Mouse (Mus musculus): ENCODE data around the gene Zfp689.
"Not testable (repeated sequence)": the region's sequence is repeated elsewhere in the genome, so short reads cannot be mapped to it uniquely, and the experiment has no call there.

The Zfp689 gene

GRCm38 (mm10) chr7:127404101-127404500, 44.9 kb downstream of the Zfp689 start:
- DNase-seq (ENCODE audit: extremely low spot score) = not testable (repeated sequence)

- DNase-seq (ENCODE audit: extremely low spot score) = no peak
These were observed 46.0 kb downstream of the Zfp689 start for GRCm38 (mm10) chr7:127402980-127403379.

- no peak for DNase-seq (ENCODE audit: extremely low spot score)
These were observed 48.6 kb downstream of the Zfp689 start for GRCm38 (mm10) chr7:127400355-127400754.

- DNase-seq (ENCODE audit: extremely low spot score) = no peak
These were observed 55.0 kb downstream of the Zfp689 start for GRCm38 (mm10) chr7:127393944-127394333.

- peak; percentile 98 for DNase-seq (ENCODE audit: extremely low spot score)
These were observed 55.6 kb downstream of the Zfp689 start, which contains the start of gene E430018J23Rik for GRCm38 (mm10) chr7:127393157-127393943. Gene E430018J23Rik (minus strand): TSS chr7:127393629.

DNA sequence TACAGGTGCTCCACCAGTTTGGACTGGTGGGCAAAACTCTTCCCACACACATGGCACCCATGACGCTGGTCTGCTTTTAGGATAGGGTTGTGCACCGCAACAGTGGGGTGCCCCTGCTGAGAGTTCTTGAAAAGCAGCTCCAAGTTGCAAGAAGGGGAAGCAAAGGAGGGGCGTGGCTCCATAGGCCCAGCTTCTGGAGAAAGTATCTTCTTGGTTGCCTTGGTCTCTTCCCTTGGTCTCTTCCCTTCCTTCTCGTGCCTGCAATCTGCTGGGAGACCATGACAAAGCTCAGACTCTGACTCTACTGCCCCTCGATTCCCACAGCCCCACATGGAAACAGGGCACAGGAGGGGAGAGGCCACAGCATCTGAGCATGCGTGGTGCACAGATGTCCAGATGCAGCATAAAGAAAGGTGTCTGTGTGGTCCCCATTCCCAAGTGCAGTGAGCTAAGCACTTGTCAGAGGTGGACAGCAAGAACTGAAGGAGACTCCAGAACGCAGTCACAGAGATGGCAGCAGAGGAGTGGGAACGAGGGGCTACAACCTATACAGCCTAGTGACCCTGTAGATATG, 56.6 kb downstream of the Zfp689 start:
- no peak for DNase-seq (ENCODE audit: extremely low spot score)

Data from embryo, embryonic 9.5 days (tissue).